Mouse (Mus musculus): ENCODE measurements around the gene Agpat2. TPM values are rescaled to one million over a fixed set of nuclear protein-coding genes. Genes with fewer than 3 reads are reported as not detected.

Gene Agpat2
- total and polyA plus RNA-seq, 3 experiments: 22.3 to 42.4 TPM; not detected in 1

GRCm38 (mm10) chr2:26590282-26590681 is 13.9 kb downstream of the Agpat2 start:
- no peak overlapping the region for H3K27ac ChIP-seq (ENCODE audit: control insufficient read depth, low read depth, low read length)
- H3K4me3 ChIP-seq (ENCODE audit: control insufficient read depth in 1 of 2, insufficient read depth in 1 of 2, low read depth in 2 of 2, low read length in 2 of 2): no peak overlapping the region
- TF ChIP-seq POLR2A (IDR thresholded peaks at IDR 0.05; ENCODE audit: control insufficient read depth in 1 of 2, insufficient read depth in 1 of 2, low read depth in 1 of 2, low read length in 2 of 2, poor library complexity in 1 of 2): 0 out of 4 replicates have a peak, but pooled peaks of 1 of the 2 experiments have one; percentile 13
- no peak for TF ChIP-seq USF1 (IDR thresholded peaks at IDR 0.05; ENCODE audit: low read depth, low read length)
- no peak for DNase-seq (ENCODE audit: low read depth, low spot score)
- H3K9me3 ChIP-seq (replicated peaks; ENCODE audit: insufficient read depth, low read length): no peaks in the 10 kb centered on the region
- peaks cover 0 to 9% of the 10 kb centered on the region in 2 experiments; a peak in 2 of 4 replicates for H3K36me3 ChIP-seq (ENCODE audit: control insufficient read depth in 1 of 2, insufficient read depth in 2 of 2, low read length in 2 of 2)
- H3K79me2 ChIP-seq (ENCODE audit: control insufficient read depth, insufficient read depth, low read length, poor library complexity): no peaks in the 10 kb centered on the region; the same call in 1 of the 2 replicates
- peaks cover 0 to 12% of the 10 kb centered on the region in 2 experiments; a peak in 2 of 4 replicates for H3K4me1 ChIP-seq (ENCODE audit: control insufficient read depth in 1 of 2, insufficient read depth in 2 of 2, low read length in 2 of 2)
- no peaks in the 10 kb centered on the region for H3K27me3 ChIP-seq (ENCODE audit: control insufficient read depth in 1 of 2, insufficient read depth in 2 of 2, low read length in 2 of 2)
- no peak overlapping the region for H3K9ac ChIP-seq (ENCODE audit: control insufficient read depth, low read depth, low read length, poor library complexity, severe bottlenecking)

GRCm38 (mm10) chr2:26589284-26589683 is 14.9 kb downstream of the Agpat2 start:
- TF ChIP-seq ZMIZ1 (IDR thresholded peaks at IDR 0.05; ENCODE audit: low read depth, low read length) (no peak), UBTF (IDR thresholded peaks at IDR 0.05; ENCODE audit: borderline replicate concordance, insufficient read depth, low read depth, low read length) (no peak), RCOR1 (IDR thresholded peaks at IDR 0.05; ENCODE audit: low read depth, low read length) (no peak), HCFC1 (IDR thresholded peaks at IDR 0.05; ENCODE audit: low read depth, low read length) (no peak), TCF12 (IDR thresholded peaks at IDR 0.05; ENCODE audit: low read depth, low read length) (no peak), NRF1 (IDR thresholded peaks at IDR 0.05; ENCODE audit: insufficient read depth, low read depth, low read length, poor library complexity, severe bottlenecking) (no peak), BHLHE40 (IDR thresholded peaks at IDR 0.05; ENCODE audit: borderline replicate concordance, low read depth, low read length) (no peak), POLR2AphosphoS2 (IDR thresholded peaks at IDR 0.05; ENCODE audit: low read length) (no peak), MAFK (IDR thresholded peaks at IDR 0.05; ENCODE audit: borderline replicate concordance, low read depth, low read length) (no peak), GABPA (IDR thresholded peaks at IDR 0.05; ENCODE audit: low read depth, low read length) (no peak), JUND (IDR thresholded peaks at IDR 0.05; ENCODE audit: low read depth, low read length) (no peak), CHD2 (IDR thresholded peaks at IDR 0.05; ENCODE audit: low read length) (no peak), KAT2A (conservative IDR thresholded peaks at IDR 0.05; ENCODE audit: low read depth, low read length) (no peak), E2F4 (IDR thresholded peaks at IDR 0.05; ENCODE audit: borderline replicate concordance, low read depth, low read length) (no peak)
- no peak overlapping the region for H3K4me3 ChIP-seq (ENCODE audit: control insufficient read depth in 1 of 2, insufficient read depth in 1 of 2, low read depth in 2 of 2, low read length in 2 of 2)
- H3K9ac ChIP-seq (ENCODE audit: control insufficient read depth, low read depth, low read length, poor library complexity, severe bottlenecking): no peak overlapping the region
- H3K4me1 ChIP-seq (ENCODE audit: control insufficient read depth in 1 of 2, insufficient read depth in 2 of 2, low read length in 2 of 2): peaks cover 0 to 12% of the 10 kb centered on the region in 2 experiments; a peak in 2 of 4 replicates
- H3K27me3 ChIP-seq (ENCODE audit: control insufficient read depth in 1 of 2, insufficient read depth in 2 of 2, low read length in 2 of 2): no peaks in the 10 kb centered on the region
- no peak for DNase-seq (ENCODE audit: low read depth, low spot score)
- H3K9me3 ChIP-seq (replicated peaks; ENCODE audit: insufficient read depth, low read length): no peaks in the 10 kb centered on the region
- no peaks in the 10 kb centered on the region; the same call in 1 of the 2 replicates for H3K79me2 ChIP-seq (ENCODE audit: control insufficient read depth, insufficient read depth, low read length, poor library complexity)
- H3K36me3 ChIP-seq (ENCODE audit: control insufficient read depth in 1 of 2, insufficient read depth in 2 of 2, low read length in 2 of 2): peaks cover 0 to 9% of the 10 kb centered on the region in 2 experiments; a peak in 2 of 4 replicates
- no peak overlapping the region for H3K27ac ChIP-seq (ENCODE audit: control insufficient read depth, low read depth, low read length)

Data from MEL (cell line).